Mouse (Mus musculus): ENCODE measurements around the gene Tspan9. TPM values are rescaled to one million over a fixed set of nuclear protein-coding genes. Genes with fewer than 3 reads are reported as not detected.

Tspan9 gene
- total and polyA plus RNA-seq, 2 experiments from 2014 or later: 105 to 332 TPM

DNA sequence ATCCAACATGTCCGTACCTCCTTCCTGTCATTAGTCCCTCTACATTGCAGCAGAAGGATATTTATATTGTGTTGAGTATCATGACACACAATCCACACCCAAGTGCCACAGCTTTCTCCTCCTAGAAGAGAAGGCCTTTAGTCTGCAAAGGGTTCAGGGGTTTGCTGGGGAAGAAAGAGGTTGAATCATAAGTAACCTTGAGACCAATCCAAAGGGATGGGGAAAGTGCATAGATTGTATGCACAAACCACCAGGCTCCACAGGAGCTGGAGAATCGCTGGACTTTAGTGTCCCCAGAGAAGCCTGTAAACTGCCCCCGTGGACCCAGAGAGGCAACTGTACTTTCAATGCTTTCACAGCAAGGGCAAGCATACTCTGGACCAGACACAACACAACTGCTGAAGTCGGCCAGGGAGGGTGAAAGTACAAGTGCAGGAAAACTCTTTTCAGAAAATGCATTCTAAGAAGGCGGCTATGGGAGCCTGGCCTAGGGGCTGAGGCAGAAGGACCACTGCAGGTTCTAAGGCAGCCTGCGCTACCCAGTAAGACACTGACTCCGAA lies 24.6 kb downstream of the Tspan9 start:
- peaks cover 32% of the 10 kb centered on the region for H3K4me1 ChIP-seq (ENCODE audit: control insufficient read depth, insufficient read depth)
- H3K4me3 ChIP-seq (ENCODE audit: low read depth, low read length): no peak overlapping the region
- no peaks in the 10 kb centered on the region for H3K36me3 ChIP-seq (replicated peaks; ENCODE audit: control insufficient read depth, insufficient read depth, low read length)
- no peak overlapping the region for H3K27ac ChIP-seq (ENCODE audit: low read depth)
- H3K27me3 ChIP-seq (ENCODE audit: control insufficient read depth, insufficient read depth, low read length): no peaks in the 10 kb centered on the region
- DNase-seq (ENCODE audit: low spot score) (no peak), ATAC-seq (ENCODE audit: insufficient read depth, low read depth) (no peak)
- H3K4me2 ChIP-seq (ENCODE audit: low read depth, low read length): no peak overlapping the region
- no peaks in the 10 kb centered on the region for H3K9me3 ChIP-seq (replicated peaks; ENCODE audit: control insufficient read depth, low read length)
- H3K9ac ChIP-seq (replicated peaks; ENCODE audit: low read depth, low read length): no peak overlapping the region
- no peak for TF ChIP-seq CTCF (IDR thresholded peaks at IDR 0.05; ENCODE audit: low read depth)
- TF ChIP-seq EP300 (IDR thresholded peaks at IDR 0.05; ENCODE audit: low read depth): no peak
- 88% methylated on average over 7 of the region's 7 CpGs for WGBS

DNA sequence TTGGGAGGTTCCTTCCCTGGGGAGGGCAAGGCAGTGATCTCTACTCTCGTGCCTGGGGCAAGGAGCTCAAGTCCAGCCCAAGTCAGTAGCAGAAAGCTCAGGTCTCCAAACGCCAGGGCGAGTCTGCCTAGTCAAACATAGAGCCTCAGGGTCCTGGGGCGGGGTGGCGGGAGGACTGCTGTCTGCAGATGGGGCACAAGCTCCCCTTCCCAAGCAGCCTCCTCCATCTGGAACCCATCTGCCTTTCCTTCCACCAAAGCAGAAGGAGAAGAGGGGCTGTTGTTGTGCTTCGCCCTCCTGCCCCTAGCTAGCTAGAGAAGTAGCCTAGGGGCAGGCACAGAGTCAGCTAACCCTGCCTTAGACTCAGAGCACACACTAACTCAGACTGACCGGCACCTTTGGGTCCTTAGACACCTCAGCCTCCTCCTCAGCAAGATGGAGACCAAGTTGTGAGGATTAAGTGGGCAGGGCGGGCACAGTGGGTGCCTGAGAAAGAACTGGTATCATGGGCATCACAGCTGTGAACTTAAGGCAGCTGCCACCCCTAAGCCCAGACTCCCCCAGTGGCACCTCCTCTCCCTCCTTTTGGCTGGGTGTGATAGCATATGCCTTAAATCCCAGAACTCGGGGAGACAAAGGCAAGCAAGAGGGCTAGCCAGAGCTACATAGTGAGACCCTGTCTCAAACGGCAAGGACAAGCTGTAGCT lies 26.4 kb downstream of the Tspan9 start:
- H3K4me1 ChIP-seq (ENCODE audit: control insufficient read depth, insufficient read depth): peaks cover 17% of the 10 kb centered on the region
- H3K9ac ChIP-seq (replicated peaks; ENCODE audit: low read depth, low read length): no peak overlapping the region; the same call in 1 of the 2 replicates
- TF ChIP-seq EP300 (IDR thresholded peaks at IDR 0.05; ENCODE audit: low read depth) (no peak), CTCF (IDR thresholded peaks at IDR 0.05; ENCODE audit: low read depth) (no peak)
- DNase-seq (ENCODE audit: low spot score) (no peak), ATAC-seq (ENCODE audit: insufficient read depth, low read depth) (no peak)
- H3K4me2 ChIP-seq (ENCODE audit: low read depth, low read length): no peak overlapping the region
- 0 out of 2 replicates have a peak overlapping the region, but pooled peaks have one; percentile 3 for H3K27ac ChIP-seq (ENCODE audit: low read depth)
- no peak overlapping the region for H3K4me3 ChIP-seq (ENCODE audit: low read depth, low read length)
- no peaks in the 10 kb centered on the region for H3K36me3 ChIP-seq (replicated peaks; ENCODE audit: control insufficient read depth, insufficient read depth, low read length)
- no peaks in the 10 kb centered on the region for H3K9me3 ChIP-seq (replicated peaks; ENCODE audit: control insufficient read depth, low read length)
- WGBS: 74% methylated on average over 10 of the region's 10 CpGs
- no peaks in the 10 kb centered on the region for H3K27me3 ChIP-seq (ENCODE audit: control insufficient read depth, insufficient read depth, low read length)

DNA sequence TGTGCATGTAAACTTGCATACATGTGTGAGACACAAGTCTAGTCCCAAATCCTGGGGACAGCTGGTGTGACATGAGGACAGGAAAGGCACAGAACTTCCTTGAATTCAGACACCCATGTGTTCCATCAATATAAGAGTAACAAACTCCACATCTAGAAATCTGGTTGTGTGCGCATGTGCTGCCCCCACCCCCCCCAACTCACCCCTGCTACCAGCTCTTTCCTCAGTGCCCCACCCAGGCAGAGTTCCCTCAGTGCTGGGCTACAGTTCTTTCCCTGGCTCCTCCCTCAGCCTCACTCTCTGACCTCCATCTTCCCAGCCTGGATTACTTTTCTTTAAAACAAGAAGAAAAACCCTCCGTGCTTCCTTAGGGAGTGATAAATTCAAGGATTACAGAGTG lies 27.1 kb downstream of the Tspan9 start:
- H3K36me3 ChIP-seq (replicated peaks; ENCODE audit: control insufficient read depth, insufficient read depth, low read length): no peaks in the 10 kb centered on the region
- no peak overlapping the region for H3K4me3 ChIP-seq (ENCODE audit: low read depth, low read length)
- no peak overlapping the region for H3K9ac ChIP-seq (replicated peaks; ENCODE audit: low read depth, low read length)
- H3K27me3 ChIP-seq (ENCODE audit: control insufficient read depth, insufficient read depth, low read length): no peaks in the 10 kb centered on the region
- no peak for DNase-seq (ENCODE audit: low spot score)
- TF ChIP-seq CTCF (IDR thresholded peaks at IDR 0.05; ENCODE audit: low read depth) (no peak), EP300 (IDR thresholded peaks at IDR 0.05; ENCODE audit: low read depth) (no peak)
- H3K4me2 ChIP-seq (ENCODE audit: low read depth, low read length): no peak overlapping the region
- no peaks in the 10 kb centered on the region for H3K9me3 ChIP-seq (replicated peaks; ENCODE audit: control insufficient read depth, low read length)
- 74% methylated on average over 2 of the region's 2 CpGs for WGBS
- peaks cover 16% of the 10 kb centered on the region for H3K4me1 ChIP-seq (ENCODE audit: control insufficient read depth, insufficient read depth)
- no peak for ATAC-seq (ENCODE audit: insufficient read depth, low read depth)
- no peak overlapping the region for H3K27ac ChIP-seq (ENCODE audit: low read depth)

DNA sequence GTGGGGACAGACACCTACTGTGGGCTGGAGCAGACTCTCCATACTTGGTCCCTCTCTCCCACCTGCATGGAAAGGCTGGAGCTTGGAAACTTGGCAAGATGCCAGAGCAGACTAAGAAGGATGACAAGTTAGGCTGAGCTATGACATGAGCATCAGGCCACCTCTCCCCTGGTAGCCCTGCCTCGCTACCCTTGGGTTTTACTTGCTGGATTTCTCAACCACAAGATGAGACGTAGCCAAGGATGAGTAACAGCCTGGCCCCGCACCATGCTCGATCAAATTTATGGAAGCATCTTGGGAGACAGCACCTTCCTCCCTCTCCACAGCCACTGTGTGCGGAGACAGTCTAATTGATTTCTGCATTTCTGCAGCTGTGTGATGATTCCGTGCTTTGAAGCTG lies 28.3 kb downstream of the Tspan9 start:
- ATAC-seq (ENCODE audit: insufficient read depth, low read depth) (no peak), DNase-seq (ENCODE audit: low spot score) (no peak)
- Histone ChIP-seq H3K36me3 (replicated peaks; ENCODE audit: control insufficient read depth, insufficient read depth, low read length) (no peaks in the 10 kb centered on the region), H3K9ac (replicated peaks; ENCODE audit: low read depth, low read length) (no peak overlapping the region), H3K27me3 (ENCODE audit: control insufficient read depth, insufficient read depth, low read length) (no peaks in the 10 kb centered on the region), H3K27ac (ENCODE audit: low read depth) (no peak overlapping the region), H3K4me3 (ENCODE audit: low read depth, low read length) (no peak overlapping the region), H3K9me3 (replicated peaks; ENCODE audit: control insufficient read depth, low read length) (no peaks in the 10 kb centered on the region), H3K4me1 (ENCODE audit: control insufficient read depth, insufficient read depth) (peaks cover 11% of the 10 kb centered on the region; the same call in 1 of the 2 replicates), H3K4me2 (ENCODE audit: low read depth, low read length) (no peak overlapping the region)
- WGBS: 86% methylated on average over 6 of the region's 6 CpGs
- TF ChIP-seq EP300 (IDR thresholded peaks at IDR 0.05; ENCODE audit: low read depth) (no peak), CTCF (IDR thresholded peaks at IDR 0.05; ENCODE audit: low read depth) (no peak)

DNA sequence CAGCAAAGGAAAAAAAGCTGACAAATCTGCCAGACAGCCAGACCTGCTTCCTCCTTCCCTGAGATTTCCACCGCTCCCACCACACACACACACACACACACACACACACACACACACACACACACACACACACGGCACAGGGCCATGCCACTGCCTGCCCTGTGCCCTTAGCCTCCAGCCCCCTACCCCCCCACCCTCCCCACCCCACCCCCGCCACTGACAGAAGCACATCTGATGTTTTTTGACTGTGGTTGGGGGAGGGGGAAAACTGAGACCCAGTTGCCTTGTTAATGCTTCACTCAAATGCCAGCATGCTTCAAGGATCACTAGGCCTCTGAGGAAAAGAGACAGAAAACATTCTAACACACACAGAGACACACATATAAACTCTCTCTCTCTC lies 30.8 kb downstream of the Tspan9 start:
- 64% methylated on average over 3 of the region's 3 CpGs for WGBS
- peaks cover 21% of the 10 kb centered on the region; the same call in 1 of the 2 replicates for H3K4me1 ChIP-seq (ENCODE audit: control insufficient read depth, insufficient read depth)

More for the DNA sequence above, 30.8 kb downstream of the Tspan9 start:
- H3K27me3 ChIP-seq (ENCODE audit: control insufficient read depth, insufficient read depth, low read length): no peaks in the 10 kb centered on the region
- no peaks in the 10 kb centered on the region for H3K9me3 ChIP-seq (replicated peaks; ENCODE audit: control insufficient read depth, low read length)
- no peak overlapping the region for H3K9ac ChIP-seq (replicated peaks; ENCODE audit: low read depth, low read length)
- no peak for ATAC-seq (ENCODE audit: insufficient read depth, low read depth)
- H3K36me3 ChIP-seq (replicated peaks; ENCODE audit: control insufficient read depth, insufficient read depth, low read length): no peaks in the 10 kb centered on the region
- H3K27ac ChIP-seq (ENCODE audit: low read depth): no peak overlapping the region
- no peak for DNase-seq (ENCODE audit: low spot score)
- no peak overlapping the region for H3K4me3 ChIP-seq (ENCODE audit: low read depth, low read length)
- TF ChIP-seq CTCF (IDR thresholded peaks at IDR 0.05; ENCODE audit: low read depth): no peak
- no peak for TF ChIP-seq EP300 (IDR thresholded peaks at IDR 0.05; ENCODE audit: low read depth)
- H3K4me2 ChIP-seq (ENCODE audit: low read depth, low read length): no peak overlapping the region
